Mouse (Mus musculus) stomach, postnatal 0 days (tissue): ENCODE data around the gene 2200002D01Rik. TPM values are rescaled to one million over a fixed set of nuclear protein-coding genes. Genes with fewer than 3 reads are reported as not detected.

Experiments
- ATAC-seq: fragments of 200-750 bp; cut with Nextera tagmentation; 2 replicates; pipeline ENCODE4 v1.8.0; 2017; ENCODE audit not compliant: low FRiP score, low TSS enrichment
- DNase-seq: peaks from one replicate; pipeline ENCODE4 v3.0.0-alpha.2; 2016; ENCODE audit warnings: low spot score
- H3K27ac ChIP-seq: fragments of 300-500 bp; sonication (generic); replicated peaks from 2 replicates; pipeline ENCODE4 v1.5.1; 2014; ENCODE audit warnings: mild to moderate bottlenecking, control low read depth
- H3K27me3 ChIP-seq: fragments of 300-500 bp; sonication (generic); 2 replicates; pipeline ENCODE4 v1.6.1; 2014; ENCODE audit warnings: low read length; ENCODE audit not compliant: control insufficient read depth, insufficient read depth
- H3K36me3 ChIP-seq: fragments of 300-500 bp; sonication (generic); 2 replicates; pipeline ENCODE4 v1.6.1; 2014; ENCODE audit warnings: low read length, mixed read lengths; ENCODE audit not compliant: control insufficient read depth, insufficient read depth
- H3K4me1 ChIP-seq: fragments of 300-500 bp; sonication (generic); replicated peaks from 2 replicates; pipeline ENCODE4 v1.6.1; 2014; ENCODE audit warnings: antibody characterized with exemption; ENCODE audit not compliant: control insufficient read depth, insufficient read depth
- H3K4me2 ChIP-seq: fragments of 300-500 bp; sonication (generic); replicated peaks from 2 replicates; pipeline ENCODE4 v1.6.1; 2014; ENCODE audit warnings: low read depth, mild to moderate bottlenecking, control low read depth, moderate library complexity
- H3K4me3 ChIP-seq: fragments of 300-500 bp; sonication (generic); 2 replicates; pipeline ENCODE4 v1.5.1; 2014; ENCODE audit warnings: low read depth, low read length, control low read depth
- H3K9ac ChIP-seq: fragments of 300-500 bp; sonication (generic); 2 replicates; pipeline ENCODE4 v1.6.1; 2014; ENCODE audit warnings: mild to moderate bottlenecking, low read length, control low read depth, mixed read lengths
- H3K9me3 ChIP-seq: fragments of 300-500 bp; sonication (generic); 2 replicates; pipeline ENCODE4 v1.6.1; 2016; ENCODE audit warnings: low read length; ENCODE audit not compliant: control insufficient read depth
- CTCF ChIP-seq: IDR thresholded peaks from 2 replicates; pipeline ENCODE4 v1.5.1; 2016; ENCODE audit warnings: antibody characterized with exemption, low read depth, mild to moderate bottlenecking, moderate library complexity
- EP300 ChIP-seq: optimal IDR thresholded peaks from 2 replicates; pipeline ENCODE3; 2016; ENCODE audit warnings: antibody characterized with exemption
- WGBS: fragments of 180-500 bp; shearing (Covaris S2); extraction: QIAGEN DNeasy Blood & Tissue Kit; methylation state at CpG from one replicate; pipeline ENCODE4 v1.1.7; 2014; 5-methylcytosine and 5-hydroxymethylcytosine counted together
- polyA plus RNA-seq: library from polyadenylated mRNA; unstranded; fragments of >200 nt; fragmentation: Nextera tagmentation; extraction: Ambion mirVana; gene quantifications from 2 replicates; pipeline ENCODE4 v1.2.1, GENCODE M21; 2015

Gene 2200002D01Rik
- polyA plus RNA-seq, 1 experiment from 2014 or later, result 201 TPM

GRCm38 (mm10) chr7:29236593-29236992, 11.7 kb downstream of the 2200002D01Rik start:
- Histone ChIP-seq H3K36me3 (no peaks in the 10 kb centered on the region), H3K4me3 (no peak overlapping the region), H3K27ac (no peak overlapping the region), H3K4me1 (peaks cover 2% of the 10 kb centered on the region; the same call in 1 of the 2 replicates), H3K4me2 (no peak overlapping the region), H3K9me3 (no peaks in the 10 kb centered on the region), H3K9ac (no peak overlapping the region), H3K27me3 (no peaks in the 10 kb centered on the region)
- WGBS, result 79% methylated on average over 4 of the region's 4 CpGs
- DNase-seq (no peak), ATAC-seq (no peak)
- TF ChIP-seq CTCF, result no peak
- no peak for TF ChIP-seq EP300

- peaks cover 2% of the 10 kb centered on the region; the same call in 1 of the 2 replicates for H3K4me1 ChIP-seq
- H3K9me3 ChIP-seq, result no peaks in the 10 kb centered on the region
- H3K4me2 ChIP-seq, result no peak overlapping the region
- no peak for DNase-seq
- WGBS, result 88% methylated on average over 5 of the region's 5 CpGs
- no peak overlapping the region for H3K4me3 ChIP-seq
- no peak for ATAC-seq
- H3K9ac ChIP-seq, result no peak overlapping the region
- no peak overlapping the region for H3K27ac ChIP-seq
- H3K27me3 ChIP-seq, result no peaks in the 10 kb centered on the region
- H3K36me3 ChIP-seq, result no peaks in the 10 kb centered on the region
- TF ChIP-seq CTCF, result peak; percentile 58
- TF ChIP-seq EP300, result no peak
Observed at GRCm38 (mm10) chr7:29234661-29235060, 13.6 kb downstream of the 2200002D01Rik start.

DNA sequence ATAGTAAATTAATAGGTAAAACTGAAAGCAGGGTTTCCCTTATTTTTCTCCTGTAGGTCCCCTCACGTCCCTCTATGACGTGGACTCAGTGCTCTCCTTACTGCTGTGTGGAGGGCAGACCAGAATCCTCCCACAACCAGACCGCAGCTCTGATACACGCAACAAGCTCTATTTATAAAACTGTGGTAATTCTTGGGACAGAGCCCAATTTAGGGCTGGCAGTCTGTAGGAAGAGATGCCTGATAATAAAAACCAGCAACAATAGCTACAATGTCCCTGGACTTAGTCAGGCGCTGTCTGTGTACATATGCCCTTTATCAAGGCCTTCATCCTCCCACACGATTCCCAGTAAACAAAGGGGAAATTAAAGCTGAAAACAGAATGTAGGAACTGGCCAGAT, 14.5 kb downstream of the 2200002D01Rik start:
- Histone ChIP-seq H3K9ac (no peak overlapping the region), H3K4me3 (no peak overlapping the region), H3K27me3 (no peaks in the 10 kb centered on the region), H3K36me3 (no peaks in the 10 kb centered on the region), H3K4me1 (peaks cover 2% of the 10 kb centered on the region; the same call in 1 of the 2 replicates), H3K4me2 (no peak overlapping the region), H3K9me3 (no peaks in the 10 kb centered on the region), H3K27ac (no peak overlapping the region)
- ATAC-seq (no peak), DNase-seq (no peak)
- TF ChIP-seq CTCF (no peak), EP300 (no peak)
- WGBS, result 38% methylated on average over 6 of the region's 6 CpGs

- Histone ChIP-seq H3K4me2 (peak within 1 kb of the TSS; percentile 97), H3K27me3 (no peaks in the 10 kb centered on the region), H3K4me1 (0 out of 2 replicates have a peak, but pooled peaks cover 2% of the 10 kb centered on the region), H3K9ac (peak within 1 kb of the TSS; percentile 85), H3K9me3 (no peaks in the 10 kb centered on the region), H3K27ac (peak within 1 kb of the TSS; percentile 81), H3K36me3 (no peaks in the 10 kb centered on the region), H3K4me3 (peak within 1 kb of the TSS; percentile 63)
- DNase-seq (peak; percentile 72), ATAC-seq (peak; percentile 55)
- no peak for TF ChIP-seq EP300
- no peak for TF ChIP-seq CTCF
- under 1% methylated on average over 53 of the region's 62 CpGs for WGBS
Observed at GRCm38 (mm10) chr7:29232247-29233013, 15.8 kb downstream of the 2200002D01Rik start, which contains the start of gene Kcnk6. Gene Kcnk6 (minus strand): TSS chr7:29232515.

GRCm38 (mm10) chr7:29231517-29231916, 16.7 kb downstream of the 2200002D01Rik start:
- peak overlapping the region; percentile 85 for H3K9ac ChIP-seq
- 0 out of 2 replicates have a peak, but pooled peaks cover 2% of the 10 kb centered on the region for H3K4me1 ChIP-seq
- H3K4me2 ChIP-seq, result peak overlapping the region; percentile 97
- WGBS, result 56% methylated on average over 3 of the region's 3 CpGs
- peak overlapping the region; percentile 63 for H3K4me3 ChIP-seq
- H3K36me3 ChIP-seq, result no peaks in the 10 kb centered on the region
- no peak for ATAC-seq
- no peaks in the 10 kb centered on the region for H3K27me3 ChIP-seq
- TF ChIP-seq EP300 (no peak), CTCF (no peak)
- no peaks in the 10 kb centered on the region for H3K9me3 ChIP-seq
- no peak for DNase-seq
- peak overlapping the region; percentile 81; the same call in 1 of the 2 replicates for H3K27ac ChIP-seq

- Histone ChIP-seq H3K27me3 (no peaks in the 10 kb centered on the region), H3K27ac (no peak overlapping the region), H3K9ac (no peak overlapping the region), H3K36me3 (no peaks in the 10 kb centered on the region; the same call in 1 of the 2 replicates), H3K4me2 (no peak overlapping the region), H3K4me1 (0 out of 2 replicates have a peak, but pooled peaks cover 2% of the 10 kb centered on the region), H3K4me3 (no peak overlapping the region), H3K9me3 (no peaks in the 10 kb centered on the region)
- no peak for ATAC-seq
- no peak for DNase-seq
- 44% methylated on average over 3 of the region's 3 CpGs for WGBS
- TF ChIP-seq EP300, result no peak
- TF ChIP-seq CTCF, result no peak
Observed at GRCm38 (mm10) chr7:29230560-29230959, 17.7 kb downstream of the 2200002D01Rik start.
